Mouse (Mus musculus): Measurements from ENCODE around the gene Hist1h2bb.

Hist1h2bb gene

DNA sequence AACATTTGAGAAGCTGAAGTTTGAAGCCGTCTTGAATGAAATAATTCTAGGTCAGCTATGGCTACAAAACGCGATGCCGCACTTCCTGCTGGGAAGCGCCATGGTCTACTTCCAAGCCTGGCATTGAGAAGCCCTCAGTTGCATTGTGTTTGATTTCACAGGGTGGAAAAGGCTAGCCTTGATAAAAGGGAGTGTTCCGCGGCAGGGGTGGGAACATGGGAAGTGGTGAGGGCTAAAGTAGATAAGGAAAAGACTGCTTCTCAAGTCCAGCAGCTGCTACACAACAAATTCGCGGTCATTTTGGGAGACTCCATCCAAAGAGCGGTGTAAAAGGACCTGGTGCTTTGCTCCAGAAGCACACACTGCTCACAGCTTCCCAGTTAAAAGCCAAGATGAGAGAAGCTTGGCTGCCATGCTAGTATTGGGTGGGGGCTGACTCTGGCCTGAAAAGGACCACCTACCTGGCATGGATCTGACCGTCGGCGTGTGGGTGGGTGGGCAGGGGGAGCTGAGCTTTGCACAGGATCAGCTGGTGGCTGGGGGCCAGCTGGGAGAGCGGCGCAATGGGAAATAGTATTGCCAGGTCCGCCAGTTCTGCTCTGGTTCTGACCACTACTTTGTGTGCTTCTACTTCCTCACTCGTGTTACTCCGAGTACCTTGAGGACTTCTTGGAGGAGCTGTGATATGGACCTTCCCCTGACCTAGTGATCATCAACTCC, 17.9 kb upstream of the Hist1h2bb start:
- no peak for DNase-seq

DNA sequence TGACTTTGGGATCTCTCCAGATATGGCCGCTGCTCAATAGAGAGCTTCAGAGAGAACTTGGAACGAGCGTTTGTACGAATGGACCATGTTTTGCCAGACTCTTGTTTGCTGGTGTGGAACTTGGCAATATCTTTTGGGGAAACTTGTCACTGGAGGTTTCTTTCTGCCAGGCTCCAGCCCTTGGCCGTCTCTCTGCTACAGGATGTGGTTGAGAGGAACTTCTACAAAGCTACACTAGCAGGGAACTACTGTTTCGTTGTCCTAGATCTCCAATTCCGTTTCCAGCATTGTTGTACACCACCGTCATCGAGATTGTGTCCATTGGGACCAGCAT, 17.4 kb upstream of the Hist1h2bb start:
- DNase-seq, result peak in 1 of 2 experiments; percentile 33

DNA sequence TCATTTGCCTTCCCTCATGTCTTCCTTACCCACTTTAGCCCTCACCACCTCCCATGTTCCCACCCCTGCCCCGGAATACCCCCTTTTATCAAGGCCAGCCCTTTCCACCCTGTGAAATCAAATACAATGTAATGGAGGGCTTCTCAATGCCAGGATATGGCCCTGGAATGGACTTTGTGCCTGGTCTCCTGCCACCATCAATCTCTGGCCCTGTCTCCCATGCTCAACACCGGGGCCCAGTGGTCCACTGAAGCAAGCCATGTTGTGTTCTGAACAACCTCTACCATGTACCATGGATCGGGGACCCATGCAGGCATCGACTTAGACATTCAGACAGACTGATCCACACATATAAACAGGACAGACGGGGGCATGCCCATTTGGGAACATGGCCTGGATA, 16.8 kb upstream of the Hist1h2bb start:
- DNase-seq, result no peak

DNA sequence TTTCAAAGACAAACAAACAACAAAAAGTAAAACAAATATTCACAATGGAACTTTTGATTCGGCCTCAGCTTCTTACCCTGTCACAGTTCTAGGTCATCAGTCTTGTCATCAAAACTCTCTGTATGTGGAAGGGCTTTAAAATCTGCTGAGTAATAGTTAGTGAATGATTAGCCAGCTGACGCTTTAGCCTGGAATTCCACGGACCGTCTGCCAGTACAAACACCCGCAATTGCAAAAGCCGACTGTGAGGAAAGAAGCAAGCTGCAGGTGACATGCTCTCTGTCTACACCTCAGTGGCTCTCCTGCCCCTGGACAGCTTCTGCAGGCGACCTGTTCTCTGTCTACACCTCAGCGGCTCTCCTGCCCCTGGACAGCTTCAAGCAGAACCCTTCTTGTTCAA, 16.1 kb upstream of the Hist1h2bb start:
- DNase-seq, result no peak

DNA sequence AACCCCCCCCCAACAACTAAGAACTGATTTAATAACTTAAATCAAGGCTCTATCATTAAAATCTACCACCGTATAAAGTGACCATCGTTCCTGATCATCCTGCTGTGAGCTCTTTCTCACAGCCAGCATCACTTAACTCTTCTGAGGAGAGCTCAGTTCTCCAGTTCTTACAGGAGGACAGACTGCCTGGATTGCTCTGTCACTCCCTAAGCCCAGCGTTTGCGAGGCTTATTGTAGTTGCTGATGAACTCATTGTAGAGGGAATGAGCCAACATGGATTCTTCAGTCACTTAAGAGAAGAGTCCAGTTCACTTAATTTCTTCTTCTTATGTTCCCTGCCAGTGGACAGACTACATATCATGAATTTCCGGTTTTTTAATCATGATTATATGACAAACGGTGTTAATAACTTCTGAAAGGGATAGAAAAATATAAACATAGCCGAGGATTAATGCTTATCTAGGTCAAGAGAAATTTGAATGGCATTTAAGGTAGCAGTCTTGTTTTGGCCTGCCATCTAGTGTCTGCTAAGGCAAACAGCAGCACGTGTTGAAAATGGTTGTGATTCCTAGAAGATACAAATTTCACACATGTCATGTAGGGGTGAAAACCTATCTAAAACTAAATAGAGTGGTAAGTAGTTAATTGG, 14.3 kb upstream of the Hist1h2bb start:
- no peak for DNase-seq

DNA sequence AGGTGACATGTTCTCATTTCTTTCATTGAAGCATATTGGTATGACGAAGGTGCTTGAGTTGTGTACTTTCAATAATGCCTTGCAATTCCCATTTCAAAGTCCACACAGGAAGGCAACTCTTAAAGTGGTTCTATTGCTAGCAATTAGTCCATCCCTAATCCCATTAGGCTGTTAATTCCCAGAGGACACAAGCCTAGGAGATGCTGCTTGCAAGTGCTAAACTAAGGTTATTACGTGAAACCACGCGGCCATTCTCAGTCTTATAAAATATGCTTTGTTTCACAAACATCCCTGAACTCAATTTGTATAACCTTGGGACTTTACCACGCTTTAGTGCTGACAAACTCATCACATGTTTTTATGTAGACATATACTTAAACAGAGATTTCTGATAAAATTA, 9.4 kb upstream of the Hist1h2bb start:
- no peak for DNase-seq

DNA sequence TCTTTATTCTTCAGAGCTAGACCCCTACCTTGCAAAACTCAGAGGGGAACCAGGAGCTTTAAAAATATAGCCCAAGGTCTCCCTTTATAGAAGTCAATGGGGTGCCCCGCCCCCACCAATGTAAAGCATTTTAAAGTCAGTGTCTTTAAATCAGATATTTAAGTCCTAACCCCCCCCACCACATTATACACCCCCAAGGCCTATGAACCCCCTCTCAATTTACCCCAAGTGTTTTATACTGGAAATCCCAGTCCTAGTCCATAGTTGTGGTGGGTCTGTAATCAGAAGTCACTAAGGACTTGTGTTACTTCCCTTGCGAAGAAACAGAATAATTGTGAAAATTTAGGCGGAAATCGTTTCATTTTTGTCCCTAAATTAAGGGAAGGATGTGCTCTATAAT, 8.5 kb upstream of the Hist1h2bb start:
- peak in 1 of 2 experiments; percentile 22 for DNase-seq

DNA sequence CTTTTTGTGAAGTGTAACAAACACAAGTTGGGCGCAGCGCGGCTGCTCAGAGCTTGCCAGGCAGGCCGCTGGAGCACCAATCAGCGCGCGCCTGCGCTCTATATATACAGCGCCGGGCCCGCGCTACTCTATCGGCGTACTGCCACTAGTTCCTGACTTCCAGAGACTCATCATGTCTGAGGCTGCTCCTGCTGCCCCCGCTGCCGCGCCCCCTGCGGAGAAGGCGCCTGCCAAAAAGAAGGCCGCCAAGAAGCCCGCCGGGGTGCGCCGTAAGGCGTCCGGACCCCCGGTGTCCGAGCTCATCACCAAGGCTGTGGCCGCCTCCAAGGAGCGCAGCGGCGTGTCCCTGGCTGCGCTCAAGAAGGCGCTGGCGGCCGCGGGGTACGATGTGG, 7.9 kb upstream of the Hist1h2bb start, which contains the start of gene Hist1h1c:
TSS of gene Hist1h1c (plus strand) at position 132 of the 392 bp plus-strand sequence.
- peak; percentile 88 to 94 for DNase-seq

DNA sequence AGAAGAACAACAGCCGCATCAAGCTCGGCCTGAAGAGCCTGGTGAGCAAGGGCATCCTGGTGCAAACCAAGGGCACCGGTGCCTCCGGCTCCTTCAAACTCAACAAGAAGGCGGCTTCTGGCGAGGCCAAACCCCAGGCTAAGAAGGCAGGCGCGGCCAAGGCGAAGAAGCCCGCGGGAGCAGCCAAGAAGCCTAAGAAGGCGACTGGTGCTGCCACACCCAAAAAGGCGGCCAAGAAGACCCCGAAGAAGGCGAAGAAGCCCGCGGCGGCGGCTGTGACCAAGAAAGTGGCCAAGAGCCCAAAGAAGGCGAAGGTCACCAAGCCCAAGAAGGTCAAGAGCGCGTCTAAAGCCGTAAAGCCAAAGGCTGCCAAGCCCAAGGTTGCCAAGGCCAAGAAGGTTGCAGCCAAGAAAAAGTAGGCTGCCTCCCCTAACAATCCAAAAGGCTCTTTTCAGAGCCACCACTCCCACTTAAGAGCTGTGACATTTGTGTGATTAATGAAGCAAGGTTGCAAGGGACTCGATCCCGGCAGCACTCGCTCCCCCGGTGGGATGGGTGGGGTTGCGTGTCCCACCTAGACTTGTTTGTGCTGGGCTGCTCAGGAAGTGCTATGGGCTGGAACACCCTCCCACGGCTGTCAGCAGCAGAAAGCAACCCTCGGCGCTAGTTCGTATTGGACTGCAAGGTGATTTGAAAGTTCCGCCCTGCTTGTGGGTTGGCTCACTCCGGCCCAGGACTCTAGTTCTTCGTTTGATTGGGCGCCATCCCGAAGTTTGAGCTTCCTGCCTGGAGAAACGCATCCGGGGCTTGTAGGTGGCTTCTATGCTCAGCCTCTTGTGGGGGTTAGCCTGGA, 7.2 kb upstream of the Hist1h2bb start:
- DNase-seq, result peak; percentile 88 to 96

DNA sequence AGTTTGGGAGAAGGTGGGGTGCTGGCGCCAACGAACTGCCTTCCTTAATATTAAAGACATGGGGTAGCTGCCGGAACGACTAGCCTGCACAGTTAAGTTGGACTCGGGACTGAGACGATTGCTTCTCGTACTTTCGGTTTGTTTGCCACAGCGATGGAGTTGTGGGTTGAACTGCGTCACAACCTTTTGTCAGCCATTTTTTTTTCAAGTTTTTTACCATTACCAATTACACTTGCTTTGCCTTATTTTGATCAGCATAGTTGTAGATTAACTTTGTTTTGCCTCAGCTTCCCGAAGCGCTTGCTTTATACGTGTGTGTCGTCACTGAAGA, 6.6 kb upstream of the Hist1h2bb start:
- no peak for DNase-seq

DNA sequence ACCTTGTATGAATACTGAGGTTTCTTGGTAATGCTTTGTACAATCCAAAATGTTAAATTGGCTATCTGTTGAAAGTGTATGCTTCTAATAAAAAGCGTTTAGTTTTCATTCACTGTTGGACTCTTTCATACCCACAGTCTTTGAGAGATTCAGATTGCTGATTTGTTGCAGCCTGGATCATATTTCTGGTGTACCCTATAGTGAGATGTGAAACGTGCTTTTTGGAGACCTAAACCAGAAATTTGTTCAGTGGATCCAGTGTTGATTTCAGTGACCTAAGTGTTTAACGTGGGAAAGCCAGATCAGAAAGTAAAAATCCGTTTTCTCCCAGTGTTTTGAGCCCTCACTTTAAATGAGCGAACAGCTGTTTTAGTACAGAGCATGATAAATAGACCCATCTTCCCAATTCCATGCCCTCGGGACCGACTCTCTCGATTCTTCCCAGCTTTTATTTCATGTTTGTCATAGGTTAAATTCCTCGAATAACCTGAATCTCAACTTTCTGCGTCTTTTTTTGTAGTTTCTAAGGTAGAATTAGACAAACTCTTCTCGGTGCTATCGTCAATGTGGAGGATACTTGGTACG, 6.2 kb upstream of the Hist1h2bb start:
- DNase-seq, result no peak

DNA sequence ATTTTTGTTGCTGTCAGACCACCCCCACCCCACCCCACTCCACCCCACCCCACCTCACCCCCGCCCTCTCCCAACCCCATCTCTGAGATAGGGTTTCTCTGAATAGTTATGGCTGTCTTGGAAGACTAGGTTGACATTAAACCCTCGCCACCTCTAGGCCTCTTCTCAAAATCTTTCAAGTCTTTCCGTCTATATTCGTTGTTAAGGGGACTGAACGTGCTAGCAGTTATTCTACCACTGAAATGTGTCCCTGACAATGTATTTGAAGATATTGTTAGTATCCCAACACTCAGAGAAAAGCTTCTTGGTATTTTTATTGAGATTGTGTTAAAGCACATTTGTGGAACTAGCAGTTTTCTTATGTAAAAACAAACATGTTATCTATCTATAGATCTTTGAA, 5.6 kb upstream of the Hist1h2bb start:
- DNase-seq, result no peak

DNA sequence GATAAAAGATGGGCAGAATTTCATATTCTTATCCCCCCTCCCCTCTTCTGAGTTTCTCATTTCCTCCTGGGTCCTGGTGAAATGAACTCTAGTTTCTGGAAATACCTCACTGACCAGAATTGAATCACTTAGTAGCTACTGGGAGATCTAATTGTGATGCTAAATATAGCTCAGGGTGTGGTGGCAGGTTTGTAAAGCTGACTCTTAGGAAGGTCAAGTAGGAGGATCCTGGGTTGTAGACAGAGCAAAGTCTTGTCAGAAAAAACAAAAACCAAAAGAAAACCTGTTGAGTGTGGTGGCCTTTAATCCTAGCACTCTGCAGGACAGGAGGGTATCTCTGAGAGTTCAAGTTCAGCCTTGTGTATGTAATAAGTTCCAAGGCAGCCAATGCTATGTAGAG, 4.5 kb upstream of the Hist1h2bb start:
- no peak for DNase-seq

DNA sequence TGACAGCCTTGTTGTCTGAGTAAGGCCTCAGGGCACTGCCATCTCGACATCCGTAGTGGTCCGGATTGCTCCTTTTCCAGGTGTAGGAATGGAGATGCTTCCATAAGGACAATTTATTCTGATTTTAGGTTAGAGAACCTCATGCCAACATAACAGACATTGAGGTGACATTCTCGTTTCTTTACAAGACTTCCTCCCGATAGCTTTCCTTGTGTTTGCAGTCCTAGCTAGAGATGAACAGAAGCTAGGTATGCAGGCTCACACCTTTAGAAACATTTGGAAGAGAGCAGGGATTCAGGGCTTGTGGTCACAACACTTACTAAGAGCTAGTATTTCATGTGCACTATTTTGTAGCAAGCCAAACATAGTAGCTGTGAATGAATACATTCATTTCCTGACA, 3.3 kb upstream of the Hist1h2bb start:
- DNase-seq, result no peak

DNA sequence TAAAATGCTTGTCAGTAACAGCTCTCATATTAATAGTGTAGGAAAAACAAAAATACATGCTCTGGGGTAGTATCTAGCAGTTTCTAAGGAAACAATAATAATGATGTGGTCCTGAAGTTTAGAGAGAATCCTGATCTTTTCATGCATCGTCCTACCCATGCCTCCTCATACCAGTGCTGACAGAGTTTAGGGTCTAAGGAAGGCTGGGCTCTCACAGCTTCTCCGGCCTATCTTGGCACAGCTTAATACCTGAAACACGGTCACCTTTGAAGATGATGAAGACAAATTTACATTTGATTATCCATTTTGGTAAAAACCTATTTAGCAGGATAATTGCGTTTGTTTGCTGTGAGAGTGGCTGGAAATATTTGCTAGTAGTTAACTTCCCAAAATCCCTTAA, 2.6 kb upstream of the Hist1h2bb start:
- no peak for DNase-seq

DNA sequence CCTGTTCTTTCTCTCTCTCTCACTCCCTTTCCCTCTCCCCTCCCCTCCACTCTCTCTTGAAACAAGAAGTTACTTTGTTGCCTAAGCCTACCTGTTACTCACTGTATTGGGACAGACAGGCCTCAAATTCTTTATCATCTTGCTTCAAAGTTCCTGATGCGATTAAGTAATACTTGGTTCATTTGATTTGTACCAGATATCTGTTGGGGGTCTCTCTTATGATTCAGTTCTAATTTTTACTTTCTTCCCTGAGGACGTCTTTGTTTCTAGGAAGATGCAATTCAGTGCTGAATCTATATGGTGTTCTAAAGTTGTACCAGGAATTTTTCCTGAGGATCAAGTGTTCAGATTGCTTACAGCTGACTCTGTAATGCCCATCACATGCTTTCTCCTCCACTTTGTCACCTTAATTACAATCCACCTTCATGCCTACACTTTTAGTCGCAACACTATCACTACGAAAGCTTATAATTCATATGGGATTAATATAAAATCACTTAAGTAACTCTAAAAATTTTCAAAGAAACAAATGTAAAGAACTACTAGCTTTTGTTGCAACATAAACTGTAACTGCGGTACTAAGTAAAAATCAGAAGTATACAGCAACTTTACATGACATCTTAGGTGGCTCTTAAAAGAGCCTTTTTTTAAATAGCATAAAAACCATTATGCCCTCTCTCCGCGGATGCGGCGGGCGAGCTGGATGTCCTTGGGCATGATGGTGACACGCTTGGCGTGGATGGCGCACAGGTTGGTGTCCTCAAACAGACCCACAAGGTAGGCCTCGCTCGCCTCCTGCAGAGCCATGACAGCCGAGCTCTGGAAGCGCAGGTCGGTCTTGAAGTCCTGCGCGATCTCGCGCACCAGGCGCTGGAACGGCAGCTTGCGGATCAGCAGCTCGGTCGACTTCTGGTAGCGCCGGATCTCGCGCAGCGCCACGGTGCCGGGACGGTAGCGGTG, 1.8 kb upstream of the Hist1h2bb start:
- DNase-seq, result peak in 1 of 2 experiments; percentile 37

DNA sequence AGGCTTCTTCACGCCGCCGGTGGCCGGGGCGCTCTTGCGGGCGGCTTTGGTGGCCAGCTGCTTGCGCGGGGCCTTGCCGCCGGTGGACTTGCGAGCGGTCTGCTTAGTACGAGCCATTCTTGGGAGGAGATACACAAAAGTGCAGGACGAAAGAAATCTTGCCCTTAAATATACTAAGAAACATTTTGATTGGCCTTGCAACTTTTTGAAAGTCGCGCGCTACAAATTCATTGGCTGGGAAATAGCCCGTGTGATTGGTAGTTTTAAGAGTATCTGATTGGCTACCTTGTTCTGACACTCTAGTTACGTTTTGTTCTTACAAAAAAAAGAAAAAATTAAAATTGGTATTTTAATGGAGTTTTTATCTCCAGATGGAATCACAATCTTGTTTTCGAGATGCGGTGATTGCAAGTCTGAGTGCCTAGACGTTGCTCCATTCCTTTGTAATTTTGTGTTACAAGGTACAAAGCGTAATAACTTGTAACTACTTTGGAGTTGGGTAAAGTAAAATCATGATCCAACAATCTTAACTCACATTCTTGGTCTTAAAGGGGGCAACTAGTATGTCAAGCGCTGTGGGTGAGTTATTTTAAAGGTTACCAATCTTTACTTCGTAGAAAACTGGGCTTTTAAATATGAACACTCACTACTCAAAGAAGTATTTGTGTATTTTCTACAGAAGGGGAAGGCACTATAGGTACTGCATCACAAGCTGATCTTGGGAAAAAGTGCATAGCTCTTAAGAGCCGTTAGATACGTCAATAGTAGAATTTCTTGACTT, 963 bp upstream of the Hist1h2bb start, which contains the start of gene Hist1h3c:
TSS of gene Hist1h3c (minus strand) at position 222 of the 781 bp plus-strand sequence.
- peak; percentile 56 to 78 for DNase-seq

DNA sequence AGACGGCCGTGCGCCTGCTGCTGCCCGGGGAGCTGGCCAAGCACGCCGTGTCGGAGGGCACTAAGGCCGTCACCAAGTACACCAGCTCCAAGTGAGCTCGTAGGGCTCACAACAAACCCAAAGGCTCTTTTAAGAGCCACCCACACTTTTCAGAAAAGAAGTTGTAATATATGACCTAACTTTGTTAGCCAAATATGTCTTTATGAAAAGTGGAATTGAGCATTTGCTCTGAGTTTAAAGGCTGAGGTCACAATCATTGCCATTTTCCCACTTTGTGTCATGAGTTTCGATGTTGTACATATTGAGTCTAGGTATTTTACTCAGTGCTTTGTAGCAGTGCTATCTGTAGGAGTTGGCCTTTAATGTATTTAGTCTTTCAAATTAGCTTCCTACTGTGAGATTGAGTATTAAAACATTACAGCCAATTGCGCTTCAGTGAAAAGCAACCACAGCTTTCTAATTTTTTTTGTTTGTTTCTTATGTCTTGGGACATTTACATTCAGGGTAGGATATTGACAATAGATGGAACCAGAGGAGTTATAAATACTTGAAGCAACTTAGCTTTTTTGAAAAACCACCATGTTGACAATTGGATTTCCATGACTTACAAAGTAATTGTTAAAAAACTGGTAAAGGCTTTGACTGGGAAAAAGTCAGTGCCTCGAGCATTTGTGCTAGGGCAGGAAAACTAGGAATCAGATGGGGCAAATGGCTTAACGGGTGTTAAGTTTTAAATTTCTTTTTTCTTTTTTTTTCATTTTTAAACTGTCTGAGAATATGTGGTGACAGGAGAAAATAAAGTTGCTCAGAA, 752 bp downstream of the Hist1h2bb start:
- DNase-seq, result no peak

DNA sequence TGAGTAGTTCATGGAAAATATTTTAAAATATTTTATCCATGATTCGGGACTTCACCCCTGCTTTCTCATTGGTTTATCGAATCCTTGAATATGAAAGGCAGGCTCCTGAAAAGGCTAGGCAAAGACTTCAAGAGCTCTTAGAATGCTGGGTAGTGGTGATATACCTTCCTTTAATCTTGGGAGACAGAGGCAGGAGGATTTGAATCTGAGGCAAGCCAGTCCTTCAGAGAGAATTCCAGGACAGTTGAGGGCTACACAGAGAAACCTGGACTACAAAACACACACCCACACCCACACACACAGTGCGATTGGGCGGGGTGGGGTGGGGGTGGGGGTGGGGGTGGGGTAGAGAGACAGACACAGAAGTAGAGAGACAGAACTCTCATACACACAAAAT, 1.4 kb downstream of the Hist1h2bb start:
- no peak for DNase-seq

DNA sequence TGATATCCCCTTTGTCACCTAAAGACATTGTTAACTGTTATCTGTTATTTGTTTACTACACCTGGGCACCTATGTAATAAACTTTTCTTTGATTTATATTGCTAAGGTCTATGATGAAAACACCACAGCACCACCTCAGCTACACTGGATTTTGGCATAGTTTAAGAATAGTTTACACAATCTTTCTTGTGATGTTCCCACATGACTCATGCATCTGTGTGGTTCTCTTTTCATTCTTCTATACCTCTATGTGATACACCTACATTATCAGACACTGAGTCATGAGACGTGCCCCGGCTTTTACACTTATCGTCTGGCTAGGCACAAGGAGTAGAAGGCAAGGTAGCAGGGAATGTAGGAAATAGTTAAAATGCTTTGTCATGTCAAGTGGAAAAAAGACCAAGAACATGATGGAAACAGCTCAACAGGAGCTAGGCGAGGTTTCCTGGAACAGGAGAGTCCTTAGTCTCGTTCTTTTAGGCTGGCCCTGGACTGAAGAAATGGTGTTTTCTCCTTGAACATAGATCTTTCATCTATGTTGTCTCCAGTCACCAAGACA, 3.1 kb downstream of the Hist1h2bb start:
- DNase-seq, result no peak

All from thymus, adult 18-20 months (tissue).